Mouse (Mus musculus): ENCODE measurements at regions not wholly inside any gene's neighbourhood (a gene's known extent, or its start where the extent isn't known, plus 50 kb on each side); places are given as distances from the start of the nearest gene placed in this dataset.

- DNase-seq: no peak
- intact Hi-C loops (cut with DNase I): no loop called here
Measured at GRCm38 (mm10) chr16:76851396-76851795, 162.1 kb upstream of the Usp25 start.

GRCm38 (mm10) chr16:76837450-76837849 lies 176.1 kb upstream of the Usp25 start:
- no peak for DNase-seq
- intact Hi-C loops (cut with DNase I): no loop called here

- intact Hi-C loops (cut with DNase I): no loop called here
- DNase-seq: peak; percentile 12 to 15
Measured at GRCm38 (mm10) chr16:76830371-76830770, 183.1 kb upstream of the Usp25 start.

GRCm38 (mm10) chr16:76827674-76828441 lies 185.6 kb upstream of the Usp25 start:
- no peak for DNase-seq
- intact Hi-C loops (cut with DNase I): no loop called here

GRCm38 (mm10) chr16:76821261-76821660 lies 192.2 kb upstream of the Usp25 start:
- intact Hi-C loops (cut with DNase I): no loop called here
- no peak for DNase-seq

- no peak for DNase-seq
- intact Hi-C loops (cut with DNase I): no loop called here
Measured at GRCm38 (mm10) chr16:76816056-76816885, 197.2 kb upstream of the Usp25 start.

GRCm38 (mm10) chr16:76803725-76804124 lies 209.8 kb upstream of the Usp25 start:
- intact Hi-C loops (cut with DNase I): no loop called here
- peak; percentile 36 to 65 for DNase-seq

- intact Hi-C loops (cut with DNase I): loop anchor here (10.0 kb wide), 1 partner anchor 1012 kb away; no protein-coding TSS in a partner anchor
- peak; percentile 78 to 83 for DNase-seq
Measured at GRCm38 (mm10) chr16:76786405-76787155, 226.9 kb upstream of the Usp25 start.

GRCm38 (mm10) chr16:76782656-76783055 lies 230.8 kb upstream of the Usp25 start:
- DNase-seq: peak; percentile 24 to 30
- intact Hi-C loops (cut with DNase I): loop anchor here (10.0 kb wide), 1 partner anchor 1008 kb away; no protein-coding TSS in a partner anchor

- intact Hi-C loops (cut with DNase I): no loop called here
Measured at GRCm38 (mm10) chr16:76775790-76776189, 237.7 kb upstream of the Usp25 start.

GRCm38 (mm10) chr16:76774032-76774431 lies 239.5 kb upstream of the Usp25 start:
- DNase-seq: no peak
- intact Hi-C loops (cut with DNase I): no loop called here

More at GRCm38 (mm10) chr16:76775790-76776189, 237.7 kb upstream of the Usp25 start:
- DNase-seq: no peak

GRCm38 (mm10) chr16:76773466-76773865 lies 240.0 kb upstream of the Usp25 start:
- intact Hi-C loops (cut with DNase I): no loop called here

GRCm38 (mm10) chr16:76768607-76769006 lies 244.9 kb upstream of the Usp25 start:
- intact Hi-C loops (cut with DNase I): loop anchor here (1.0 to 10.0 kb wide), 2 partner anchors 394 to 566 kb away; partner anchors contain the start of gene Nrip1

More at GRCm38 (mm10) chr16:76773466-76773865, 240.0 kb upstream of the Usp25 start:
- DNase-seq: no peak

GRCm38 (mm10) chr16:76766636-76767035 lies 246.9 kb upstream of the Usp25 start:
- intact Hi-C loops (cut with DNase I): loop anchor here (10.0 kb wide), 1 partner anchor 392 kb away; the partner anchor contains the start of gene Nrip1
- DNase-seq: peak in 1 of 2 experiments; percentile 11

More at GRCm38 (mm10) chr16:76768607-76769006, 244.9 kb upstream of the Usp25 start:
- DNase-seq: peak; percentile 56 to 65

- intact Hi-C loops (cut with DNase I): loop anchor here (10.0 kb wide), 1 partner anchor 391 kb away; the partner anchor contains the start of gene Nrip1
- no peak for DNase-seq
Measured at GRCm38 (mm10) chr16:76765536-76765935, 248.0 kb upstream of the Usp25 start.

- no peak for DNase-seq
- intact Hi-C loops (cut with DNase I): loop anchor here (10.0 kb wide), 1 partner anchor 390 kb away; the partner anchor contains the start of gene Nrip1
Measured at GRCm38 (mm10) chr16:76764994-76765393, 248.5 kb upstream of the Usp25 start.

GRCm38 (mm10) chr16:76762619-76763283 lies 250.8 kb upstream of the Usp25 start:
- DNase-seq: peak in 1 of 2 experiments; percentile 19
- intact Hi-C loops (cut with DNase I): loop anchor here (10.0 kb wide), 1 partner anchor 388 kb away; the partner anchor contains the start of gene Nrip1

- intact Hi-C loops (cut with DNase I): loop anchor here (10.0 kb wide), 1 partner anchor 387 kb away; the partner anchor contains the start of gene Nrip1
- no peak for DNase-seq
Measured at GRCm38 (mm10) chr16:76761848-76762247, 251.7 kb upstream of the Usp25 start.

- intact Hi-C loops (cut with DNase I): loop anchor here (10.0 kb wide), 1 partner anchor 386 kb away; the partner anchor contains the start of gene Nrip1
Measured at GRCm38 (mm10) chr16:76761004-76761403, 252.5 kb upstream of the Usp25 start.

More at GRCm38 (mm10) chr16:76761004-76761403, 252.5 kb upstream of the Usp25 start:
- no peak for DNase-seq

Measured in heart, postnatal 10 days (tissue).